Mouse (Mus musculus) forebrain, embryonic 14.5 days (tissue): Measurements from ENCODE around the gene Mcm7. TPM values are rescaled to one million over a fixed set of nuclear protein-coding genes. Genes with fewer than 3 reads are reported as not detected.

ENCODE experiments used
- ATAC-seq: fragments of 200-750 bp; cut with Nextera tagmentation; 2 replicates; pipeline ENCODE4 v1.8.0; 2017; ENCODE audit warnings: mild to moderate bottlenecking, moderate library complexity
- DNase-seq: peaks from one replicate; pipeline ENCODE4 v3.0.0-alpha.2; 2015; ENCODE audit warnings: low spot score
- H3K27ac ChIP-seq: fragments of 300-500 bp; sonication (generic); 2 replicates; pipeline ENCODE4 v1.5.1; 2014; ENCODE audit warnings: low read depth, mild to moderate bottlenecking, control low read depth, low read length, moderate library complexity
- H3K27me3 ChIP-seq: fragments of 300-500 bp; sonication (generic); replicated peaks from 2 replicates; pipeline ENCODE4 v1.6.1; 2014; ENCODE audit warnings: low read length, control low read depth, mixed read lengths; ENCODE audit not compliant: control insufficient read depth, insufficient read depth
- H3K36me3 ChIP-seq: fragments of 300-500 bp; sonication (generic); 2 replicates; pipeline ENCODE4 v1.6.1; 2014; ENCODE audit warnings: low read length, control low read depth; ENCODE audit not compliant: control insufficient read depth, insufficient read depth
- H3K4me1 ChIP-seq: fragments of 300-500 bp; sonication (generic); 2 replicates; pipeline ENCODE4 v1.6.1; 2014; ENCODE audit warnings: antibody characterized with exemption, low read length, control low read depth; ENCODE audit not compliant: control insufficient read depth, insufficient read depth
- H3K4me2 ChIP-seq: fragments of 300-500 bp; sonication (generic); 2 replicates; pipeline ENCODE4 v1.6.1; 2014; ENCODE audit warnings: mild to moderate bottlenecking, control low read depth, low read length
- H3K4me3 ChIP-seq: fragments of 300-500 bp; sonication (generic); 2 replicates; pipeline ENCODE4 v1.5.1; 2014; ENCODE audit warnings: low read depth, low read length, control low read depth
- H3K9ac ChIP-seq: fragments of 300-500 bp; sonication (generic); 2 replicates; pipeline ENCODE4 v1.6.1; 2014; ENCODE audit warnings: mild to moderate bottlenecking, low read length, control low read depth, moderate library complexity
- H3K9me3 ChIP-seq: fragments of 300-500 bp; sonication (generic); replicated peaks from 2 replicates; pipeline ENCODE4 v1.6.1; 2016; ENCODE audit warnings: low read length, control low read depth, mixed read lengths; ENCODE audit not compliant: control insufficient read depth
- WGBS: fragments of 180-500 bp; shearing (Covaris S2); extraction: QIAGEN DNeasy Blood & Tissue Kit; methylation state at CpG from one replicate; pipeline ENCODE4 v1.1.7; 2014; 5-methylcytosine and 5-hydroxymethylcytosine counted together
- polyA plus RNA-seq: library from polyadenylated mRNA; unstranded; fragments of >200 nt; fragmentation: Nextera tagmentation; extraction: Ambion mirVana; gene quantifications from 2 replicates; pipeline ENCODE4 v1.2.1, GENCODE M21; 2014

The Mcm7 gene
- polyA plus RNA-seq, 1 experiment from 2014 or later = 181 TPM

DNA sequence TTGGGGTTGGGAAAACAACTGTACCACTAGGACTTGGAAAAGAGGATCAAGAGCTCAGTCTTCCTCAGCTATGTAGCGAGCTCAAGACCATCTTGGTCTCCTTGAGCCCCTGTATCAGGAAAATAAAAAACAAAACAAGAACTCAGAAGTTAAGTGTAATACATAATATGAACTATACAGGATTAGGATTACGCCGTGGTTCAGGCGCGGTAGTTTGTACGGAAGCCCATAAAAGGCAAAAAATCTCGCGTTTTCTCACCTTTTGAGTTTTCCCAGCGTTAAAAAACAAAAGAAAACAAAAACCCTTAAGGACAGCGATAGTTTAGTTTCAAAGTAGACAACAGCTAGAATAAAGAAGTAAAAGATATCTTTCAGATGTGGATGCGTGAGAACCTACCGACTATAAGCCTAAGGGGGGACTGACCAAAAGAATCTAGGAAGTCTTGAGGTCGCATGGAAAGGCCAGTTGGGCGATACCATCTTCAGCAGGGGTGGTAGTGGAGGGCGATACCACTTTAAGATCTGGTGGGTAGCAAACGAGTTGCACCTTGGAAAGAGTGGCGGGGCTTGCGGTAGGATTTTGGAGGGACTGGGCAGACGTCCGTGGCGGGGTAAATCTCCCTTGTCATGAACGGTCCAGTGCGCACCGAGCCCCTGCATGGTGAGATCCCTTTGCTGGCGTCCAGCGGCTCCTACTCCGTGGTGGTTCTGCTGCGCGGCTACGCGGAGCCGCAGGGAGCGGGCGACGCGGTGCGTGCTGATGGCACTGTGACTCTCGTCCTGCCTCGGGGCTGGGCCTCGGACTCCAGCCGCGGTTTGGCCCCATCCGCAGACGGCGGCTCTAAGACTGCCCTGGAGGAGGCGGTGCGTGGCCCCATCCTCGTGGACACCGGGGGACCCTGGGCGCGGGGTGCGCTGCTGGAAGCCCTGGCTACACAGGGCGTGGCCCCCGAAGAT lies 21.8 kb upstream of the Mcm7 start, which contains the start of gene Mblac1:
Gene Mblac1 (plus strand): TSS at position 544 of the 957 bp plus-strand sequence.
- 8% methylated on average over 54 of the region's 54 CpGs for WGBS
- H3K4me1 ChIP-seq = no peaks in the 10 kb centered on the region; the same call in 1 of the 2 replicates
- peaks cover 30% of the 10 kb centered on the region for H3K36me3 ChIP-seq
- peak; percentile 89 for DNase-seq
- H3K4me2 ChIP-seq = peak within 1 kb of the TSS; percentile 97
- H3K27ac ChIP-seq = peak within 1 kb of the TSS; percentile 84
- H3K9me3 ChIP-seq = no peaks in the 10 kb centered on the region
- peak within 1 kb of the TSS; percentile 70 for H3K4me3 ChIP-seq
- H3K27me3 ChIP-seq = no peaks in the 10 kb centered on the region
- peak; percentile 86 for ATAC-seq
- H3K9ac ChIP-seq = peak within 1 kb of the TSS; percentile 94

DNA sequence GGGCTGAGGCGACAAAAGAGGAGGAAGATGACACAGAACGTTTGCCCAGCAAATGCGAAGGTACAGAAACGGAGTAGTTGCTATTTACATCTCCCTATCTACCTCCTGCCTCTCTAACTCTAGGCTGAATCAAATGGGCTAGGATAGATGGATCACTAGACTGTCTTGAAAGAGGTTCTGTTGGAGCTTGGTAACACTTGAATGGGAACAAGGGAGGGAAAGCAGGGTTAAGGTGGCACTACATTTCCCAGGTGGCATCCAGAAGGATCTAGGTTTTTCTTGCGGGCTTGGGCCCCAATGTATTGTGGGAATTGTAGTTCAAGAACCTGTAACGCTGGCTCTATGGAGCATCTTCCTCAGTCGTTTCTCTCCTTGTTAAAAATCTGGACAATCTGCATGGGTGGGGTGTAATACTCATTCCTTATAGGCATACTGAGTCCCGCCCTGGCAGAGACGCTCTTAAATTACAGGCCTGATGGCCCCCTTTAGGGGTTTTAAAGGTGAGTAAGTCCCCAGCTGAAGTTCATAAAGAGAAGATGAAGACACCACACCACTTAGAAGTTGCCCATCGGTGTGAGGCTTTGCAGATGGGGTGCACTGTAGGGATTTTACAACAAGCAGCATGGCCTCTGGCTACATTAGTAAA lies 15.6 kb upstream of the Mcm7 start:
- H3K9me3 ChIP-seq = no peaks in the 10 kb centered on the region
- no peaks in the 10 kb centered on the region for H3K27me3 ChIP-seq
- ATAC-seq (peak; percentile 89), DNase-seq (peak; percentile 94)
- H3K4me3 ChIP-seq = peak overlapping the region; percentile 56
- peak overlapping the region; percentile 36; the same call in 1 of the 2 replicates for H3K27ac ChIP-seq
- H3K9ac ChIP-seq = peak overlapping the region; percentile 70
- peak overlapping the region; percentile 85 for H3K4me2 ChIP-seq
- peaks cover 40% of the 10 kb centered on the region for H3K36me3 ChIP-seq
- 0% methylated on average over 10 of the region's 10 CpGs for WGBS
- peaks cover 6% of the 10 kb centered on the region; the same call in 1 of the 2 replicates for H3K4me1 ChIP-seq

DNA sequence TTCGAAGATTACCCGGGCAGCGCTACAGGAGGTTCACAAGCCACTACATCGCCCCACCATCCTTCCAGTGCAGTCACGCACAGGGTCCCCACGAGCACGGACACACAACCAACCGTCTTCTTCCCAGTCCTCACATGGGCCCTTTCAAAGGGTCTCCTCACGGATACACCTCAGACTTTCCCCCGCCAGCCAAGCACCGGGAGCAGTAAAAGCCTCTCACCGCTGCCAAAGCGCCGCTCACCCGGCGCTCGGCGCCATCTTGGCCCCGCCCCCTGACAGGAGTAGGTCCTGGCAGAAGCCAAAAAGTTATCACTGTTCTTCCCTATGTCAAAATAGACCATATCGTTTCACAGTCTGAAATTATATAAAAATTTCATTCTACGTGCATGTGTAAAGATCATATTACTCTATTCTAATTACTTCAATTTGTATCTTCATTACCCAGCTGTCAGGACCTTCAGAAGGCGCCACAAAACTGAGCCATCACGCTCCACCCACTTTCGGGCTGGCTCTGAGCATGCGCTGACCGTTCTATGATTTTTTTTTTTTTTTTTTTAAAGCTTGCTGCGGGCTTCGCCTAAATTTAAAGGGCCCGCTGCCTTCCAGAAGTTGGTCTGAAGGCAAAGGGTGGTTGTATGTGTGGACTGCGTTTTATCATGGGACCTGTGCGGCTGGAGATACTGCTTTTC lies 14.9 kb upstream of the Mcm7 start, which contains the start of the genes Taf6 and Cnpy4:
Gene Taf6 (minus strand): TSS at position 502 of the 689 bp plus-strand sequence.
Gene Cnpy4 (plus strand): TSS at position 536 of the 689 bp plus-strand sequence.
- peak within 1 kb of the TSS; percentile 36; the same call in 1 of the 2 replicates for H3K27ac ChIP-seq
- under 1% methylated on average over 31 of the region's 31 CpGs for WGBS
- ATAC-seq = peak; percentile 89

GRCm38 (mm10) chr5:138173217-138173616 lies 995 bp upstream of the Mcm7 start:
- no peak overlapping the region for H3K4me3 ChIP-seq
- peaks cover 53% of the 10 kb centered on the region for H3K36me3 ChIP-seq
- H3K4me2 ChIP-seq = peak overlapping the region; percentile 88
- no peak overlapping the region for H3K27ac ChIP-seq
- no peak overlapping the region for H3K9ac ChIP-seq
- DNase-seq = no peak
- H3K27me3 ChIP-seq = no peaks in the 10 kb centered on the region
- H3K4me1 ChIP-seq = peaks cover 14% of the 10 kb centered on the region
- H3K9me3 ChIP-seq = no peaks in the 10 kb centered on the region
- 80% methylated on average over 3 of the region's 3 CpGs for WGBS
- no peak for ATAC-seq

More for the DNA sequence above, 14.9 kb upstream of the Mcm7 start, which contains the start of the genes Taf6 and Cnpy4:
- peak within 1 kb of the TSS; percentile 85 for H3K9ac ChIP-seq
- H3K4me1 ChIP-seq = peaks cover 6% of the 10 kb centered on the region; the same call in 1 of the 2 replicates
- H3K4me2 ChIP-seq = peak within 1 kb of the TSS; percentile 85
- peak; percentile 95 for DNase-seq
- H3K27me3 ChIP-seq = no peaks in the 10 kb centered on the region
- peaks cover 40% of the 10 kb centered on the region for H3K36me3 ChIP-seq
- no peaks in the 10 kb centered on the region for H3K9me3 ChIP-seq
- peak within 1 kb of the TSS; percentile 56 for H3K4me3 ChIP-seq

DNA sequence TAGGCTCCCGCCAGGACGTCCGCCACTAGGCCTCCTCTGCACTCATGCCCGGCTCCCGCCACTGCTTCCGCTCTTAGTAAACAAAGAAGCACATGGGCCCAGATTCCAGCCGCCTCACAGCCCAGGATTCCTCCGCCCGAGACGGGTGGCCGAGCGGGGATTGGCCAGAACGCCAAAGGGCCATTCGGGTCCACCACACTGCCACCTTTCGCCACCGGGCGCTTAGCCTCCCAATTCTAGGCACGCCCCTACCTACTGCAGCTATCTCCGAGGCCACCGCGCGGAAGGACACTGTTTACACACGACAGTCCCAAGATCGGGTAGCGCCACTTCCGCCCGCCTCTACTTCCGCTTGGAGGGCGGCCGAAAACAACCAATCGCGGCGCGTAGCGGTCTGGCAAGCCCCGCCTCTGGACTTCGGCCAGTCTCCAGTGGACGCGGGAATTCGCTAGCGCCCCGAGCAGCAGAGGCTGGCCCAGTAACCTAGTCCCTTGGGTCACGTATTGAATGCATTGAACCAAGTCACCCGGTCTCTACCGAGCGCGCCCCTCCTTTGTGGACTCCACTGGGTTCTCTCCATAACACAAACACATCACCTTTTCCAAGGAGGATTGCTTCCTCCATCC lies 1.2 kb downstream of the Mcm7 start:
- peaks cover 55% of the 10 kb centered on the region for H3K36me3 ChIP-seq

GRCm38 (mm10) chr5:138165594-138165993 lies 6.6 kb downstream of the Mcm7 start:
- WGBS = 86% methylated on average over 8 of the region's 8 CpGs
- Histone ChIP-seq H3K4me3 (no peak overlapping the region), H3K9ac (no peak overlapping the region), H3K4me2 (no peak overlapping the region), H3K36me3 (peaks cover 80% of the 10 kb centered on the region), H3K27me3 (no peaks in the 10 kb centered on the region), H3K4me1 (peaks cover 13% of the 10 kb centered on the region), H3K9me3 (no peaks in the 10 kb centered on the region), H3K27ac (no peak overlapping the region)
- no peak for ATAC-seq
- DNase-seq = no peak

More for the DNA sequence above, 1.2 kb downstream of the Mcm7 start:
- Histone ChIP-seq H3K4me3 (peak overlapping the region; percentile 75), H3K27me3 (no peaks in the 10 kb centered on the region), H3K4me1 (peaks cover 14% of the 10 kb centered on the region), H3K9me3 (no peaks in the 10 kb centered on the region), H3K27ac (peak overlapping the region; percentile 93), H3K9ac (peak overlapping the region; percentile 77), H3K4me2 (peak overlapping the region; percentile 88)
- peak; percentile 98 for DNase-seq
- ATAC-seq = peak; percentile 85
- WGBS = under 1% methylated on average over 47 of the region's 47 CpGs

- H3K27me3 ChIP-seq = no peaks in the 10 kb centered on the region
- no peak overlapping the region for H3K27ac ChIP-seq
- DNase-seq (no peak), ATAC-seq (no peak)
- no peak overlapping the region for H3K9ac ChIP-seq
- H3K9me3 ChIP-seq = no peaks in the 10 kb centered on the region
- H3K36me3 ChIP-seq = peaks cover 67% of the 10 kb centered on the region
- no peak overlapping the region for H3K4me3 ChIP-seq
- WGBS = 67% methylated on average over 10 of the region's 10 CpGs
- H3K4me1 ChIP-seq = peaks cover 7% of the 10 kb centered on the region
- H3K4me2 ChIP-seq = no peak overlapping the region
These were observed 8.6 kb downstream of the Mcm7 start for GRCm38 (mm10) chr5:138163610-138164009.

DNA sequence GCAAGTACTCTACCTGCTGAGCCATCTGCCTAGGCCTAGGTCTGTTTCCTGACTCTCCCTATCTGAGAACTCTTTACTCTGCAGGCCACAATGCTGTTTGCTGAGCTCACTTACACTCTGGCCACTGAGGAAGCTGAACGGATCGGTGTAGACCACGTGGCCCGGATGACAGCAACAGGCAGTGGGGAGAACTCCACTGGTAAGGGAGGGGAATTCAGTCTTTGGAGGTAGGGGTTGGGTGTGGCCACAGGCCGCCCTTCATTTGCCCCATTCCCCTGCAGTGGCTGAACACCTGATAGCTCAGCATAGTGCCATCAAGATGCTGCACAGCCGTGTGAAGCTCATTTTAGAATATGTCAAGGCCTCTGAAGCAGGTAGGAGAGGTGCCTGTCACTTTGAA lies 9.2 kb downstream of the Mcm7 start:
- H3K27ac ChIP-seq = no peak overlapping the region
- no peak overlapping the region for H3K9ac ChIP-seq
- H3K27me3 ChIP-seq = no peaks in the 10 kb centered on the region
- peaks cover 61% of the 10 kb centered on the region for H3K36me3 ChIP-seq
- DNase-seq (no peak), ATAC-seq (no peak)
- H3K9me3 ChIP-seq = no peaks in the 10 kb centered on the region
- 77% methylated on average over 6 of the region's 6 CpGs for WGBS
- no peak overlapping the region for H3K4me2 ChIP-seq
- peaks cover 7% of the 10 kb centered on the region for H3K4me1 ChIP-seq
- no peak overlapping the region for H3K4me3 ChIP-seq
